Mouse (Mus musculus): ENCODE data around the gene Ugt1a6a. TPM values are rescaled to one million over a fixed set of nuclear protein-coding genes. Genes with fewer than 3 reads are reported as not detected.

The Ugt1a6a gene
- polyA plus RNA-seq, 1 experiment = 1.3 TPM

GRCm38 (mm10) chr1:88186325-88186935 lies 51.8 kb downstream of the Ugt1a6a start:
- no peak for TF ChIP-seq FOSL1 (IDR thresholded peaks at IDR 0.05; ENCODE audit: insufficient read depth, low read length, poor library complexity, severe bottlenecking)
- no peak for TF ChIP-seq MAX (IDR thresholded peaks at IDR 0.05)
- no peak for TF ChIP-seq CTCF (IDR thresholded peaks at IDR 0.05; ENCODE audit: control insufficient read depth, insufficient read depth, insufficient read length)
- TF ChIP-seq MYOD1 (IDR thresholded peaks at IDR 0.05; ENCODE audit: control insufficient read depth, insufficient read length, low read depth) = no peak
- no peak for TF ChIP-seq CEBPB (IDR thresholded peaks at IDR 0.05; ENCODE audit: low read depth)
- TF ChIP-seq USF1 (IDR thresholded peaks at IDR 0.05; ENCODE audit: low read depth) = no peak
- no peak for TF ChIP-seq MYOG (IDR thresholded peaks at IDR 0.05; ENCODE audit: control insufficient read depth, extremely low read depth, insufficient read length)
- Histone ChIP-seq H3ac (ENCODE audit: control insufficient read depth, insufficient read length, low read depth) (no peak overlapping the region), H3K36me3 (ENCODE audit: control insufficient read depth, insufficient read depth) (no peaks in the 10 kb centered on the region), H3K79me2 (ENCODE audit: control insufficient read depth, insufficient read depth) (no peaks in the 10 kb centered on the region), H3K79me3 (ENCODE audit: low read depth) (no peaks in the 10 kb centered on the region), H3K4me3 (ENCODE audit: insufficient read depth, poor library complexity, severe bottlenecking) (no peak overlapping the region), H3K27me3 (ENCODE audit: control insufficient read depth, insufficient read depth, insufficient read length) (peaks cover 4% of the 10 kb centered on the region)

DNA sequence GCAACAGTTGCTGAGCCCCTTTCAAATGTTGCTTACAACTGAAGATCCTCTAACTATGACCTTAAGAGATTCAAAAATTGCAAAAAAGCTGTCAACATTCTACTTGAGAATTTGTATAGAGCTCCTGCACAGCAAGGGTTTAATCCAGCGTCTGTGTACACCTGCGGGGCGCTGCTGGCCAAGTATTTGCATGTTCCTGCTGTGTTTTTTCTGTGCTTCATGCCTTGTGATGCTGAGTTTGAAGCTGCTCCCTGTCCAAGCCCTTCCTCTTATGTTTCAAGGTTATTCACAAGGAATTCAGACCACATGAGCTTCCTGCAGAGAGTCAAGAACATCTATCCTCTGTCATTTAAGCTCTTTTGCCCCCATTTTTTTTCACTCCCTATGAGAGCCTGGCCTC lies 57.5 kb downstream of the Ugt1a6a start:
- H3K79me2 ChIP-seq (ENCODE audit: control insufficient read depth, insufficient read depth) = no peaks in the 10 kb centered on the region
- no peak overlapping the region for H3K4me3 ChIP-seq (ENCODE audit: insufficient read depth, poor library complexity, severe bottlenecking)
- peaks cover 4% of the 10 kb centered on the region for H3K27me3 ChIP-seq (ENCODE audit: control insufficient read depth, insufficient read depth, insufficient read length)
- no peak for TF ChIP-seq CEBPB (IDR thresholded peaks at IDR 0.05; ENCODE audit: low read depth)
- no peak for TF ChIP-seq MYOD1 (IDR thresholded peaks at IDR 0.05; ENCODE audit: control insufficient read depth, insufficient read length, low read depth)
- TF ChIP-seq USF1 (IDR thresholded peaks at IDR 0.05; ENCODE audit: low read depth) = no peak
- no peak for TF ChIP-seq MYOG (IDR thresholded peaks at IDR 0.05; ENCODE audit: control insufficient read depth, extremely low read depth, insufficient read length)
- TF ChIP-seq FOSL1 (IDR thresholded peaks at IDR 0.05; ENCODE audit: insufficient read depth, low read length, poor library complexity, severe bottlenecking) = no peak
- TF ChIP-seq MAX (IDR thresholded peaks at IDR 0.05) = no peak
- TF ChIP-seq CTCF (IDR thresholded peaks at IDR 0.05; ENCODE audit: control insufficient read depth, insufficient read depth, insufficient read length) = no peak
- no peaks in the 10 kb centered on the region for H3K36me3 ChIP-seq (ENCODE audit: control insufficient read depth, insufficient read depth)
- no peaks in the 10 kb centered on the region for H3K79me3 ChIP-seq (ENCODE audit: low read depth)
- H3ac ChIP-seq (ENCODE audit: control insufficient read depth, insufficient read length, low read depth) = no peak overlapping the region

DNA sequence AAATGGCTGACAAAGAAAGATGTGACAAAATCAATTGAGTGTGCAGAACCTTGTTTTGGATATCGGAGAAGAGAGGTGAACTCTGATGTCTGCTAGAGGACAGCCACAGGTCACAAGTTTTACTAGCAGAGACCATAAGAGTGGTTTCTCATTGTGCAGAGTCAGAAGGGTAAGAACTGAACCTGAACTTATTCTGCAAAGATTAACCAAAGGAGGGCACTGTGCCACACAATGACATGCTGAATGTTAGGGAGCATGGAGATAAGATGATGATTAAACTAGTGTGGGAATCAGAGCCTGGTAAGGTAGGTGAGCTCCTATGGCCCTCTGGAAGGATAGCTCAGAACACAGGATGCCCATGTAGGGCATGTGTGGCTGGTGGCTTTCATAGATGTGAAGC lies 61.1 kb downstream of the Ugt1a6a start:
- no peaks in the 10 kb centered on the region for H3K79me2 ChIP-seq (ENCODE audit: control insufficient read depth, insufficient read depth)
- H3K79me3 ChIP-seq (ENCODE audit: low read depth) = no peaks in the 10 kb centered on the region
- no peak overlapping the region for H3K4me3 ChIP-seq (ENCODE audit: insufficient read depth, poor library complexity, severe bottlenecking)
- peaks cover 20% of the 10 kb centered on the region for H3K27me3 ChIP-seq (ENCODE audit: control insufficient read depth, insufficient read depth, insufficient read length)
- no peak for TF ChIP-seq MYOG (IDR thresholded peaks at IDR 0.05; ENCODE audit: control insufficient read depth, extremely low read depth, insufficient read length)
- TF ChIP-seq MAX (IDR thresholded peaks at IDR 0.05) = no peak
- no peak for TF ChIP-seq MYOD1 (IDR thresholded peaks at IDR 0.05; ENCODE audit: control insufficient read depth, insufficient read length, low read depth)
- no peak for TF ChIP-seq CEBPB (IDR thresholded peaks at IDR 0.05; ENCODE audit: low read depth)
- no peak for TF ChIP-seq CTCF (IDR thresholded peaks at IDR 0.05; ENCODE audit: control insufficient read depth, insufficient read depth, insufficient read length)
- no peak for TF ChIP-seq USF1 (IDR thresholded peaks at IDR 0.05; ENCODE audit: low read depth)
- no peak for TF ChIP-seq FOSL1 (IDR thresholded peaks at IDR 0.05; ENCODE audit: insufficient read depth, low read length, poor library complexity, severe bottlenecking)
- H3K36me3 ChIP-seq (ENCODE audit: control insufficient read depth, insufficient read depth) = no peaks in the 10 kb centered on the region
- no peak overlapping the region for H3ac ChIP-seq (ENCODE audit: control insufficient read depth, insufficient read length, low read depth)

DNA sequence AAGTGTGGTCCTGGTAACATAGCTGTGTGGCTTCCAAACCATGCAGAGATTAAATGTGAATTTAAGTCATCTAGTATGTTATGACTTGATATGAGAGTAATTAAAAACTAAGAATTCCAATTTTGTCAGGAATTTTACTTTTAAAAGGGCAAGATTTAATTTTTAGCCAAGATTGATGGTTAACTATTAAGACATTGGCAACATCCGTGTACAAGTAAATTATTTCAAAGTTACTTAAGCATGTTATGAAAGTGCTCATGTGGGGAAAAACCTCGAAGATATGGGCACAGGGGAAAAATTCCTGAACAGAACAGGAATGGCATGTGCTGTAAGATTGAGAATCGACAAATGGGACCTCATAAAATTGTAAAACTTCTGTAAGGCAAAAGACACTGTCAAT lies 62.8 kb downstream of the Ugt1a6a start:
- H3K79me2 ChIP-seq (ENCODE audit: control insufficient read depth, insufficient read depth) = no peaks in the 10 kb centered on the region
- TF ChIP-seq CTCF (IDR thresholded peaks at IDR 0.05; ENCODE audit: control insufficient read depth, insufficient read depth, insufficient read length) (no peak), USF1 (IDR thresholded peaks at IDR 0.05; ENCODE audit: low read depth) (no peak), FOSL1 (IDR thresholded peaks at IDR 0.05; ENCODE audit: insufficient read depth, low read length, poor library complexity, severe bottlenecking) (no peak), MAX (IDR thresholded peaks at IDR 0.05) (no peak), MYOG (IDR thresholded peaks at IDR 0.05; ENCODE audit: control insufficient read depth, extremely low read depth, insufficient read length) (no peak), CEBPB (IDR thresholded peaks at IDR 0.05; ENCODE audit: low read depth) (no peak), MYOD1 (IDR thresholded peaks at IDR 0.05; ENCODE audit: control insufficient read depth, insufficient read length, low read depth) (no peak)
- peaks cover 24% of the 10 kb centered on the region for H3K27me3 ChIP-seq (ENCODE audit: control insufficient read depth, insufficient read depth, insufficient read length)
- H3ac ChIP-seq (ENCODE audit: control insufficient read depth, insufficient read length, low read depth) = no peak overlapping the region
- no peaks in the 10 kb centered on the region for H3K36me3 ChIP-seq (ENCODE audit: control insufficient read depth, insufficient read depth)
- H3K4me3 ChIP-seq (ENCODE audit: insufficient read depth, poor library complexity, severe bottlenecking) = no peak overlapping the region
- H3K79me3 ChIP-seq (ENCODE audit: low read depth) = no peaks in the 10 kb centered on the region

DNA sequence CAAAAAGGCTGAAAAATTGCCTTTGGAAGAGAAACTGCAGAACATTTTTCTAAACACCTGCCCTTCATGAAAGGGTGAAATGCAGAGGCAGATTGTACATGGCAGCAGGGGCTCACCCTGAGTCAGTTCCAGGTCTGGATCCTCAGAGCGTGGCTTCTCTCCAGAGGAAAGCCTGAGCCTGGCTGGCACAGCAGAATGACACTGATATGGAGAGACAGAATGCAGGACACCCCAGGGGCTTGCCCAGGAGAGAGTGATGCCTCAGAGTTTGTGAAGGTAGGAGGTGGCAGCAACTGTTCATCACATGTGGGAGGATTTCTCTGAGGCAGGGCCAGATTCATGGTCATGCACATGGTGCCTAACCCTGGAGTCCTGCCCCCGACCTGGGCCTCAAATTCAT lies 65.4 kb downstream of the Ugt1a6a start:
- H3K79me2 ChIP-seq (ENCODE audit: control insufficient read depth, insufficient read depth) = no peaks in the 10 kb centered on the region
- peaks cover 24% of the 10 kb centered on the region for H3K27me3 ChIP-seq (ENCODE audit: control insufficient read depth, insufficient read depth, insufficient read length)
- H3K36me3 ChIP-seq (ENCODE audit: control insufficient read depth, insufficient read depth) = no peaks in the 10 kb centered on the region
- TF ChIP-seq MYOD1 (IDR thresholded peaks at IDR 0.05; ENCODE audit: control insufficient read depth, insufficient read length, low read depth) (no peak), CEBPB (IDR thresholded peaks at IDR 0.05; ENCODE audit: low read depth) (no peak), FOSL1 (IDR thresholded peaks at IDR 0.05; ENCODE audit: insufficient read depth, low read length, poor library complexity, severe bottlenecking) (no peak), MYOG (IDR thresholded peaks at IDR 0.05; ENCODE audit: control insufficient read depth, extremely low read depth, insufficient read length) (no peak), MAX (IDR thresholded peaks at IDR 0.05) (no peak), CTCF (IDR thresholded peaks at IDR 0.05; ENCODE audit: control insufficient read depth, insufficient read depth, insufficient read length) (no peak), USF1 (IDR thresholded peaks at IDR 0.05; ENCODE audit: low read depth) (no peak)
- no peaks in the 10 kb centered on the region for H3K79me3 ChIP-seq (ENCODE audit: low read depth)
- H3K4me3 ChIP-seq (ENCODE audit: insufficient read depth, poor library complexity, severe bottlenecking) = no peak overlapping the region
- H3ac ChIP-seq (ENCODE audit: control insufficient read depth, insufficient read length, low read depth) = no peak overlapping the region
